Mouse (Mus musculus) heart, embryonic 14.5 days (tissue): ENCODE measurements around the gene Filip1l. TPM values are rescaled to one million over a fixed set of nuclear protein-coding genes. Genes with fewer than 3 reads are reported as not detected.
A peak's percentile ranks its signal among the peaks of the same experiment; 100 is the strongest.

ENCODE experiments used
- ATAC-seq: fragments of 200-750 bp; cut with Nextera tagmentation; 2 replicates; pipeline ENCODE4 v1.8.0; 2017; ENCODE audit warnings: low read depth, moderate TSS enrichment; ENCODE audit not compliant: insufficient number of reproducible peaks, insufficient read depth, low FRiP score
- H3K27ac ChIP-seq, 2 experiments: fragments of 200-500 bp in 1 of 2; fragments of 300-500 bp in 1 of 2; sonication (generic) in 1 of 2; replicated peaks in 1 of 2; 2 replicates each; pipeline ENCODE4 v1.5.1; 2012 to 2014; ENCODE audit warnings: low read depth in 2 of 2, low read length in 2 of 2, control low read depth in 1 of 2, mild to moderate bottlenecking in 1 of 2, mixed read lengths in 1 of 2; ENCODE audit not compliant: control insufficient read depth in 1 of 2, insufficient read depth in 1 of 2
- H3K27me3 ChIP-seq: fragments of 300-500 bp; sonication (generic); 2 replicates; pipeline ENCODE4 v1.6.1; 2014; ENCODE audit warnings: mild to moderate bottlenecking, low read length, control low read depth; ENCODE audit not compliant: control insufficient read depth, insufficient read depth
- H3K36me3 ChIP-seq: fragments of 300-500 bp; sonication (generic); 2 replicates; pipeline ENCODE4 v1.6.1; 2014; ENCODE audit warnings: mild to moderate bottlenecking, control low read depth, low read length, mixed read lengths; ENCODE audit not compliant: control insufficient read depth, insufficient read depth
- H3K4me1 ChIP-seq, 2 experiments: fragments of 200-500 bp in 1 of 2; fragments of 300-500 bp in 1 of 2; sonication (generic) in 1 of 2; 2 replicates each; pipeline ENCODE4 v1.6.1; 2012 to 2014; ENCODE audit warnings: low read length in 2 of 2, control low read depth in 1 of 2, mixed read lengths in 1 of 2; ENCODE audit not compliant: control insufficient read depth in 2 of 2, insufficient read depth in 2 of 2
- H3K4me2 ChIP-seq: fragments of 300-500 bp; sonication (generic); 2 replicates; pipeline ENCODE4 v1.6.1; 2014; ENCODE audit warnings: mild to moderate bottlenecking, low read length
- H3K4me3 ChIP-seq, 2 experiments: fragments of 200-500 bp in 1 of 2; fragments of 300-500 bp in 1 of 2; sonication (generic) in 1 of 2; 2 replicates each; pipeline ENCODE4 v1.5.1; 2012 to 2014; ENCODE audit warnings: low read length in 2 of 2, mild to moderate bottlenecking in 2 of 2, control low read depth in 1 of 2, low read depth in 1 of 2, moderate library complexity in 1 of 2; ENCODE audit not compliant: control insufficient read depth in 1 of 2, insufficient read depth in 1 of 2
- H3K9ac ChIP-seq: fragments of 300-500 bp; sonication (generic); 2 replicates; pipeline ENCODE4 v1.6.1; 2014; ENCODE audit warnings: mild to moderate bottlenecking, low read length
- H3K9me3 ChIP-seq: fragments of 300-500 bp; sonication (generic); 2 replicates; pipeline ENCODE4 v1.6.1; 2016; ENCODE audit warnings: low read length, control low read depth; ENCODE audit not compliant: control insufficient read depth
- WGBS: fragments of 180-500 bp; shearing (Covaris S2); extraction: QIAGEN DNeasy Blood & Tissue Kit; methylation state at CpG from one replicate; pipeline ENCODE4 v1.1.7; 2014; 5-methylcytosine and 5-hydroxymethylcytosine counted together
- polyA plus RNA-seq: library from polyadenylated mRNA; unstranded; fragments of >200 nt; fragmentation: Nextera tagmentation; extraction: Ambion mirVana; gene quantifications from 2 replicates; pipeline ENCODE4 v1.2.1, GENCODE M21; 2014

Filip1l gene
- polyA plus RNA-seq, 1 experiment from 2014 or later, result 27.7 TPM

DNA sequence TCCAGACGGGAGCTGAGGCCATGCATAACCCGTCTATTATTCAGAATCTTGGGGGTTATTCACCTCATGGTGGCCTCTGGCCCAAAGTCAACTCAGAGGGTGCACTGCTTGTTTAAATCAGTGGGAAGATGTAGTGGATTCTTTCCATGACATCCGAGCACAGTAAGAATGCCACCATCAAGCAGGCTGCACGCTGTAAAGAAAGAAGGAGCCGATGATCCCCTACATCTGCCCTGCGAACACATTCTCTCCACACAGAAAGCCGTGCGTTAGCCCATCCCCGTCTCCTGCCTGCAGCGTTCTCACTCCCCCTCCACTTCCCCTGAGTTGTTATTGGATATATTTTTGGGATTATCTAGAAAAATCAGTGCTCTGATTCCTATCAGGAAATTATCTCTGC lies 73.8 kb downstream of the Filip1l start:
- Histone ChIP-seq H3K4me2 (no peak overlapping the region), H3K27me3 (no peaks in the 10 kb centered on the region), H3K27ac (peak overlapping the region; percentile 8 to 61; a peak in 2 of 4 replicates), H3K9me3 (no peaks in the 10 kb centered on the region), H3K4me3 (no peak overlapping the region), H3K4me1 (peaks cover 18 to 20% of the 10 kb centered on the region in 2 experiments), H3K36me3 (no peaks in the 10 kb centered on the region), H3K9ac (no peak overlapping the region)
- no peak for ATAC-seq
- WGBS, result 69% methylated on average over 10 of the region's 10 CpGs

DNA sequence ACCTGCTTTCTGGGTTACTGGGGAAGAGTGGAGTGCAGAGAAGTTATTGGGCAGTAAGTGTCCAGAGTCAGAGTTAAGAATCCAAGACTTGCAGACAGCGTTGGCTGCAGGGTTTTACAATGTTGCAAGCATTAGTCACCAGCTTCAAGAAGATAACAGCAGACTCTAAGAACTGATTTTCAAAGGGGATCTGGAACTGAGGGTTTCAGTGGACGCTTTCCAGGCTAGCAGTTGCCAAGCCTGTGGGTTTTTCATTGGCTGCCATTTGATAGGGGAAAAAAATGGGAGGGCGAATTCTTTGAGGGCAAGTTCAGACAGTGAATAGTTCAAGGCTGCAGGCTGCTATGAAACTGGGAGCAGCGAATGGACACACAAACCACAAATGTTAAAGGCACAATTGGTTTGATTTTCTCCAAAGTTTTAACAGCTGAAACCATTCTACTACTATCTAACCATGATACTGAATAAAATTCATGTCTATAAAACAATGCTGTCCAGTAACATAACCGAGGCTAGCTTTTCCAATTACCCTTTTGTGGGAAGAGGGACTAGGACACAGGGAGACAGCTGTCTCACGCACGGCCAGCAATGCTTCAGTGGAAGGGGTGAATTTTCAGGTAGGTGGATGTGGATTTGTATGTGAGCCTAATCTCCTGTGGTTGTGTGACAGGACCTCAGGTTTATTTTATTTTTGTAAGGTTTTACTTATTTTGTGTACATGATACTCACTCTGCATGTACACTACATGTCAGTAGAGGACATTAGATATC lies 74.8 kb downstream of the Filip1l start:
- Histone ChIP-seq H3K9ac (no peak overlapping the region), H3K9me3 (no peaks in the 10 kb centered on the region), H3K4me2 (no peak overlapping the region), H3K4me3 (no peak overlapping the region), H3K36me3 (no peaks in the 10 kb centered on the region), H3K4me1 (peaks cover 17 to 18% of the 10 kb centered on the region in 2 experiments), H3K27ac (peak overlapping the region; percentile 61 to 83), H3K27me3 (no peaks in the 10 kb centered on the region)
- 46% methylated on average over 7 of the region's 7 CpGs for WGBS
- ATAC-seq, result peak; percentile 31; the same call in 1 of the 2 replicates

DNA sequence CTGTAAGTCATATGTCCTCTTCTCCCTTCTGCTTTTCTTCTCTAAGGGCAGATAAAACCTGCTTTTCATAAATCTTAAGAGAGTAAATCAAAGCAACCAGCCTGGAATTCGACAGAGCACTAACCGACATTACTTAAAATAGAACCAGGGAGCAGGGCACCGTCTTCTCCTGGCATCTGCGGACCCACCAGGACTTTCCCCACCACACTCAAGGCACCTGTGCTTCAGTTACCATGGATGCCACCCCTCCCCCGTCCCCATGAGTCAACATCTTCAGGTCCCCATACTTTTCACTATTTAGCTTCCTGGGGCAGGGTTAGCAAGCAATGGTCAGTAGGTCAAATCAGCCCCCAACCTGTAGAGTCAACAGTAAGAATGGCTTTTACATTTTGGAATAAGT lies 76.1 kb downstream of the Filip1l start:
- Histone ChIP-seq H3K36me3 (no peaks in the 10 kb centered on the region), H3K4me1 (peaks cover 15 to 17% of the 10 kb centered on the region in 2 experiments), H3K4me2 (no peak overlapping the region), H3K9me3 (no peaks in the 10 kb centered on the region), H3K4me3 (no peak overlapping the region), H3K27ac (no peak overlapping the region), H3K9ac (no peak overlapping the region), H3K27me3 (no peaks in the 10 kb centered on the region)
- no peak for ATAC-seq
- 35% methylated on average over 5 of the region's 5 CpGs for WGBS

DNA sequence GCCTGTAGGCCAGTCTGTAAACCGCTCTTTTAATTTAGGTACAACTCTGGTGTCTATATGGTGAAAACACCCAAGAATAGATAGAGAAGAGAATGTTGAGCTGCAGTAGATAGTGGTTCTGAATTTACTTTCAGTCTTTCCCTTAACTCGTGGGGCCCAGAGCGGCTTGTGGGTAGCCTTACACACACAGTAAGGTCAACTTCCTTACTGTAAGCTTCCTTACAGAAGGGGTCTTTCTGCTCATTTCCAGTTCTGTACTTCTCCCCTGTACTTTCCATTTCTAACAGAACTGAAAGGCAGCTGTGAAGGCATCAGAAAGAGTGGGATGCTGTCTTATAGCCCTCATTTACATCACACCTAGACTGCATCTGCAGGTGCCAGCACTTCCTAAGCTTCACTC lies 78.4 kb downstream of the Filip1l start:
- no peak overlapping the region for H3K27ac ChIP-seq
- no peaks in the 10 kb centered on the region for H3K36me3 ChIP-seq
- H3K9me3 ChIP-seq, result no peaks in the 10 kb centered on the region
- H3K4me3 ChIP-seq, result no peak overlapping the region
- WGBS, result 84% methylated on average over 3 of the region's 3 CpGs
- no peak overlapping the region for H3K9ac ChIP-seq
- H3K27me3 ChIP-seq, result no peaks in the 10 kb centered on the region
- no peak overlapping the region for H3K4me2 ChIP-seq
- peaks cover 13 to 17% of the 10 kb centered on the region in 2 experiments for H3K4me1 ChIP-seq
- ATAC-seq, result no peak

DNA sequence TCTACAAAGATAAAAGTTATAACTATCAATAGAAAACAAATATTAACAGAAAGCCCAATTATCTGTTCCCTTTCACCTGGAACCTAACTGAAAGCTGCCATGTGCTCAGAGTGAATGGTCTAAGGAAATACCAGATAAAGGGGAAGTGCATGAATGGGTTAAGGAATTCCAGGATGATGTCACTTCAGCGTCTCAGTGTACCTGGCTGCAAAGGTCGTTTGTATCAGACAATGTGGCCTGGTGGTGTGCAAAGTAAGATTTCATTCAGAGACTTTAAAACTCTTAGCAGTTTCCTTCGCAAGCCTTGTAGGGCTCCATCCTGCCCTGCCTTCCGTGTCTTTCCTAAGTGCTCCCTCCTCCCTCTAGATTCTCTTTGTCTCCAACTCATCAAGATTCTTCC lies 80.3 kb downstream of the Filip1l start:
- Histone ChIP-seq H3K9ac (no peak overlapping the region), H3K4me3 (no peak overlapping the region), H3K4me2 (no peak overlapping the region), H3K27ac (no peak overlapping the region), H3K36me3 (no peaks in the 10 kb centered on the region), H3K4me1 (peaks cover 5 to 8% of the 10 kb centered on the region in 2 experiments; a peak in 3 of 4 replicates), H3K27me3 (no peaks in the 10 kb centered on the region), H3K9me3 (no peaks in the 10 kb centered on the region)
- ATAC-seq, result no peak
- 62% methylated on average over 4 of the region's 4 CpGs for WGBS

DNA sequence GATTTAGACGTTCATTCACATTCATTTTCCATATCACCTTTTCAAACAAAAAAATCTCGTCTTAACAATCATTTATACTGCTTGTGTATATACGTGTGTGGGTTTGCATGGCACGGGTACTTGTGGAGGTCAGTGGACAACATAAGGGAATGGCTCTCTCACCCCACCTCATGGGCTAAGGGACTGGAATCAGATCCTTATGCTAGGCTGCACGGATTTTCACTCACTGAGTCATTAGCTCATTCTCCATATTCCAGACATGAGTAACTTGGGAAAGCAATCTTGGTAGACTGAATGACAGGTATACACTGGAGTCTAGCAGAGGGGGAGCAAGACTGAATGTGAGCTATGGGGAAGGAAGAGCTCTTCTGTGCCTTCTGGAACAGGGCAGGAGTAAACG lies 80.8 kb downstream of the Filip1l start:
- Histone ChIP-seq H3K27me3 (no peaks in the 10 kb centered on the region), H3K4me3 (no peak overlapping the region), H3K9me3 (no peaks in the 10 kb centered on the region), H3K4me1 (peaks cover 4 to 6% of the 10 kb centered on the region in 2 experiments; a peak in 3 of 4 replicates), H3K9ac (no peak overlapping the region), H3K4me2 (no peak overlapping the region), H3K27ac (no peak overlapping the region), H3K36me3 (no peaks in the 10 kb centered on the region)
- no peak for ATAC-seq
- 84% methylated on average over 6 of the region's 6 CpGs for WGBS

DNA sequence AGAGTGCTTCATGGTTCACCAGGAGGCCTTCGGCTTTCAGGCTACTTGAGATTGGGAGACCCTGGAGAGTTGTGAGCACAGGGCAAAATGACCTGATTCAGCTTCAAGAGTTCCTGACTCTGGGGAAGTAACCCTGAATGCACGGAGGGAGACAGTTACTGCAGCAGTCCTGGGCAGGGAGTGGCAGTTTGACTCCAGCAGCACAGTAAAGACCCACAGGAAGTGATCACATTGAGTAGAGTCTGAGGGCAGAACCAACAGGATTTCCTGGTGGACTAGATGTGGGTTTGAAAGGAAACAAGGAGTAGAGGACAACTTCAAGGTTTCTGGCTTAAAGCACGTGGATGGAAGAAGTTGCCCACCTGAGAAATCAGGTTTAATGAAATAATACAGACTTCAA lies 81.7 kb downstream of the Filip1l start:
- 70% methylated on average over 3 of the region's 3 CpGs for WGBS
- Histone ChIP-seq H3K27me3 (no peaks in the 10 kb centered on the region), H3K4me1 (no peaks in the 10 kb centered on the region), H3K27ac (no peak overlapping the region), H3K36me3 (no peaks in the 10 kb centered on the region), H3K4me2 (no peak overlapping the region), H3K9me3 (no peaks in the 10 kb centered on the region), H3K4me3 (no peak overlapping the region), H3K9ac (no peak overlapping the region)
- no peak for ATAC-seq
